Mouse (Mus musculus) limb, embryonic 12.5 days (tissue): ENCODE results near the gene Btbd8. TPM values are rescaled to one million over a fixed set of nuclear protein-coding genes. Genes with fewer than 3 reads are reported as not detected.

Experiments
- ATAC-seq: fragments of 200-750 bp; cut with Nextera tagmentation; 2 replicates; pipeline ENCODE4 v1.8.0; 2017; ENCODE audit warnings: low read depth, moderate TSS enrichment; ENCODE audit not compliant: insufficient number of reproducible peaks, insufficient read depth, low FRiP score, low TSS enrichment
- H3K27ac ChIP-seq: fragments of 300-500 bp; sonication (generic); 2 replicates; pipeline ENCODE4 v1.5.1; 2016; ENCODE audit warnings: mild to moderate bottlenecking, moderate library complexity
- H3K27me3 ChIP-seq: fragments of 300-500 bp; sonication (generic); 2 replicates; pipeline ENCODE4 v1.6.1; 2016; ENCODE audit warnings: mild to moderate bottlenecking, moderate library complexity
- H3K36me3 ChIP-seq: fragments of 300-500 bp; sonication (generic); 2 replicates; pipeline ENCODE4 v1.6.1; 2016; ENCODE audit warnings: mild to moderate bottlenecking, moderate library complexity
- H3K4me1 ChIP-seq: fragments of 300-500 bp; sonication (generic); replicated peaks from 2 replicates; pipeline ENCODE4 v1.6.1; 2016
- H3K4me2 ChIP-seq: fragments of 300-500 bp; sonication (generic); 2 replicates; pipeline ENCODE4 v1.6.1; 2016; ENCODE audit warnings: mild to moderate bottlenecking, moderate library complexity
- H3K4me3 ChIP-seq: fragments of 300-500 bp; sonication (generic); replicated peaks from 2 replicates; pipeline ENCODE4 v1.5.1; 2016; ENCODE audit warnings: mild to moderate bottlenecking
- H3K9ac ChIP-seq: fragments of 300-500 bp; sonication (generic); replicated peaks from 2 replicates; pipeline ENCODE4 v1.6.1; 2016; ENCODE audit warnings: mild to moderate bottlenecking, moderate library complexity
- H3K9me3 ChIP-seq: fragments of 300-500 bp; sonication (generic); 2 replicates; pipeline ENCODE4 v1.6.1; 2016; ENCODE audit warnings: mild to moderate bottlenecking, moderate library complexity
- WGBS: fragments of 180-500 bp; shearing (Covaris S2); methylation state at CpG from one replicate; pipeline ENCODE4 v1.1.7; 2016; 5-methylcytosine and 5-hydroxymethylcytosine counted together
- polyA plus RNA-seq: library from polyadenylated mRNA; unstranded; fragments of >200 nt; fragmentation: Nextera tagmentation; extraction: Ambion mirVana; gene quantifications from 2 replicates; pipeline ENCODE4 v1.2.1, GENCODE M21; 2016

Btbd8 gene
- polyA plus RNA-seq, 1 experiment from 2014 or later, result 6.7 TPM

DNA sequence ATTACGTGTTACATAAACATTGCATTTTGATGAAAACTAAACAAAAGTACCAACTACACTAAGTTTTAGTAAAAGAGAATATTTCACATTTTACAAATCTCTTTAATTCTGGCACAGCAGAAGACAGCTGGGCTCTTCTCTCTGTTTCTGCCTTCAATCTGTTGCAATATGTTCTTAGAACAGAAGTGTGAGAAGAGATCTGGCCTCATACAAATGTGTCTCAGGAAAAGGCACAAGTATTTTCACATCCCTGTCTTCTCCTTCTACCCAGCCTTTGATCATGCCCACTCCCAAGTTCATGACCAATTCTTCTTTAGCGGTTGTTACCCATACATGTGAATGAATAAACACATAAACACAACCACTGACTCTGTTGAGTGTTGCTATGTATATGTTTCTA, 22.7 kb upstream of the Btbd8 start:
- no peak for ATAC-seq
- Histone ChIP-seq H3K36me3 (no peaks in the 10 kb centered on the region), H3K9me3 (no peaks in the 10 kb centered on the region), H3K4me1 (peaks cover 10% of the 10 kb centered on the region), H3K27me3 (no peaks in the 10 kb centered on the region), H3K27ac (no peak overlapping the region), H3K4me3 (no peak overlapping the region), H3K9ac (no peak overlapping the region), H3K4me2 (no peak overlapping the region)
- 90% methylated on average over 2 of the region's 2 CpGs for WGBS

DNA sequence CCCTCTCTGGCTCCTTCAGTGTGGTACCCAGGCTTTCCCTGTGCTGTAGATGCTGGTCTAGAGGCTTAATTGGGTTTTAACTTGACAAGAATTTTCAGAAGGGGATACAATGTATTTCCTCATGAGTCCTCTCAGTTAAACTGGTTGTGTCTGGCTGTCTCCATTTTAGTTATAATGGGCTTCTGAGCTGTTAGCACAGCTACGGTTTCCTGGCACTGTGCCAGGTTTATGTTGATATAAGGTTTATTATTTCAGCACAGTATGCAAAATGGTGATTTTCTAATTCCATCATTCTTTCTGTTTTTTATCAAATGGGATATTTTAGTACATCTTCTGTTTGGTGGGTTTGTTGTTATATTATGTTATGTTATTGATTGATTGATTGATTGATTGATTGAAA, 16.1 kb upstream of the Btbd8 start:
- peaks cover 4% of the 10 kb centered on the region; the same call in 1 of the 2 replicates for H3K27me3 ChIP-seq
- no peak overlapping the region for H3K27ac ChIP-seq
- H3K4me3 ChIP-seq, result no peak overlapping the region
- H3K9me3 ChIP-seq, result no peaks in the 10 kb centered on the region
- no peak overlapping the region for H3K4me2 ChIP-seq
- no peaks in the 10 kb centered on the region for H3K36me3 ChIP-seq
- 62% methylated on average over 1 of the region's 1 CpGs for WGBS
- no peak for ATAC-seq
- H3K9ac ChIP-seq, result no peak overlapping the region
- H3K4me1 ChIP-seq, result no peaks in the 10 kb centered on the region

DNA sequence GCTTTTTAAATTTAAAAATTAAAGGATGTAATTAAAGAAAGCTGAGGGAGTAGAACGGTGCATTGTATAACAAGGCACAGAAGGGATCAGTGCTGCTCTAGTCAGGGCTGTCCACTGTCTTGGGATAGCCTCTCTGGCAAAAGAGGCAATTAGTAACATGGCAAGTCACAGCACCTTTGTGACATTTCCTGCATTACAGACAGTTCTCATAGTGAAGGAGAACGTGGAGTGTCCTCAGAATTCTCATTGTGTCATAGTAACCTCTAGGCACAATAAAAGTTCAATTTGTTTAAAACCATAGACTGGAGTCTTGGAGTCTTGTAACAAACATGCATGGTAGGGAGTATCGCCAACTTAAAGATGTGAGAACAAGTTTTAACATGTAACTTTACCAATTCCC, 6.5 kb upstream of the Btbd8 start, which contains the start of gene Lpcat2b:
Gene Lpcat2b (plus strand): TSS at position 301 of the 400 bp plus-strand sequence.
- no peak within 1 kb of the TSS for H3K27ac ChIP-seq
- no peak within 1 kb of the TSS for H3K4me3 ChIP-seq
- H3K4me2 ChIP-seq, result no peak within 1 kb of the TSS
- 70% methylated on average over 3 of the region's 3 CpGs for WGBS
- no peaks in the 10 kb centered on the region for H3K4me1 ChIP-seq
- H3K27me3 ChIP-seq, result peaks cover 2% of the 10 kb centered on the region; the same call in 1 of the 2 replicates
- H3K9me3 ChIP-seq, result no peaks in the 10 kb centered on the region
- no peak for ATAC-seq
- H3K36me3 ChIP-seq, result no peaks in the 10 kb centered on the region
- H3K9ac ChIP-seq, result no peak within 1 kb of the TSS

DNA sequence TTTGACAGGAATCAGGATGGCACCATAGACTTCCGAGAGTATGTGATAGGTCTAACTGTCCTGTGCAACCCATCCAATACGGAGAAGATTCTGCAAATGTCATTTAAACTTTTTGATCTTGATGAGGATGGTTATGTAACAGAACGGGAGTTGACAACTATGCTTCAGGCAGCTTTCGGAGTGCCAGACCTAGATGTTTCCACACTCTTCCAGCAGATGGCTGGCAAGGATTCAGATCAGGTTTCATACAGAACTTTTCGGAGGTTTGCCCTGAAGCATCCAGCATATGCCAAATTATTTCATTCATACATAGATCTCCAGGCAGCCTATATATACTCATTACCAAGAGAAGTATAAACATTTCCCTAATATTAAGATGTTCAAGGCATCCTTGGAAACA, 3.8 kb upstream of the Btbd8 start:
- Histone ChIP-seq H3K27me3 (no peaks in the 10 kb centered on the region; the same call in 1 of the 2 replicates), H3K4me2 (no peak overlapping the region), H3K9me3 (no peaks in the 10 kb centered on the region), H3K36me3 (no peaks in the 10 kb centered on the region), H3K9ac (no peak overlapping the region), H3K4me3 (no peak overlapping the region), H3K4me1 (peaks cover 4% of the 10 kb centered on the region; the same call in 1 of the 2 replicates), H3K27ac (no peak overlapping the region)
- 80% methylated on average over 5 of the region's 5 CpGs for WGBS
- ATAC-seq, result no peak

DNA sequence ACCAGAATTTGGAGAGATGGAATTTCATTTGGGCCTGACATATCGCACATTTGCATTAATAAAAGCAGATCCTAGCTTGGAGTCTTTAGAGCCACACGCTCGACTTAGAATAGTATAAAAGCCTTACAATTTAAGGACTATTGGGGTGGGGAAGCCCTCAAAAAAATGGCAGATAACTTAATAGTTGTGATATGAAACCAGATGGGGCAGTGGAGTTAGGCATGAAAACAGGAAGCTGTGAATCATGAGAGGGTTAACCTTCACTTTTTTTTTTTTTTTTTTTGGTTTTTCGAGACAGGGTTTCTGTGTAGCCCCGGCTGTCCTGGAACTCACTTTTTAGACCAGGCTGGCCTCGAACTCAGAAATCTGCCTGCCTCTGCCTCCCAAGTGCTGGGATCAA, 1.6 kb upstream of the Btbd8 start:
- no peak overlapping the region for H3K4me2 ChIP-seq
- no peak overlapping the region for H3K4me3 ChIP-seq
- H3K4me1 ChIP-seq, result peaks cover 4% of the 10 kb centered on the region; the same call in 1 of the 2 replicates
- no peak for ATAC-seq
- no peaks in the 10 kb centered on the region for H3K27me3 ChIP-seq
- no peak overlapping the region for H3K27ac ChIP-seq
- H3K36me3 ChIP-seq, result no peaks in the 10 kb centered on the region
- 89% methylated on average over 6 of the region's 6 CpGs for WGBS
- no peak overlapping the region for H3K9ac ChIP-seq
- H3K9me3 ChIP-seq, result no peaks in the 10 kb centered on the region

DNA sequence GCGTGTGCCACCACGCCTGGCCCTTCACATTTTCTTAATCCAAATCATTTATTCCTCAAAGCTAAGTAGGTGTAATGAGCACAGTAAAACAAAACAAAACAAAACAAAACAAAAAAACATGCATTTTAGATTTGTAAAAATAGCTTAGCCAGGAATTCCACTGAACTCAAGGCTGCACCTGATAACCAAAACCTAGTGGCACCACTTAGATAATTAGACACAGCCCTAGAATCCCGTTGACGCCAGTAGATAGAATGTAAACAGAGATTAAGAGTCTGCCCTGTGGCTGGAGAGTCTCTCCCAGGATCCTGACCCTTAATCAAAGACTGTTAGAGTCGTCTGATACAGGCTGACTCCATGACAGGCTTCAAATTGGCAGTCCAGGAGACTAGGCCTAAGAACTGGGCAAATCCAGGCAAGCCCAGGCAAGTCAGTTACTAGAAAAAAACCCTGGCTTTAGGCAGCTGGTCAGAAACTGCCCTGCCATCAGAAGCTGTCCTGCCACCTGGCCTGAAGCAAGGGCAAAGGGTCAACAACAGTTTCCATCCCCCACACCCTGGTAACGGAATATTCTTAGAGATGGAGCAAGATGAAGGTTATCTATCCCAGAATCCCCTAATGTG, 1.1 kb upstream of the Btbd8 start:
- no peak overlapping the region for H3K4me2 ChIP-seq
- ATAC-seq, result no peak
- H3K27ac ChIP-seq, result no peak overlapping the region
- WGBS, result 65% methylated on average over 6 of the region's 6 CpGs
- H3K9ac ChIP-seq, result no peak overlapping the region
- no peak overlapping the region for H3K4me3 ChIP-seq
- H3K9me3 ChIP-seq, result no peaks in the 10 kb centered on the region
- H3K4me1 ChIP-seq, result peaks cover 4% of the 10 kb centered on the region; the same call in 1 of the 2 replicates
- H3K36me3 ChIP-seq, result no peaks in the 10 kb centered on the region
- H3K27me3 ChIP-seq, result no peaks in the 10 kb centered on the region

DNA sequence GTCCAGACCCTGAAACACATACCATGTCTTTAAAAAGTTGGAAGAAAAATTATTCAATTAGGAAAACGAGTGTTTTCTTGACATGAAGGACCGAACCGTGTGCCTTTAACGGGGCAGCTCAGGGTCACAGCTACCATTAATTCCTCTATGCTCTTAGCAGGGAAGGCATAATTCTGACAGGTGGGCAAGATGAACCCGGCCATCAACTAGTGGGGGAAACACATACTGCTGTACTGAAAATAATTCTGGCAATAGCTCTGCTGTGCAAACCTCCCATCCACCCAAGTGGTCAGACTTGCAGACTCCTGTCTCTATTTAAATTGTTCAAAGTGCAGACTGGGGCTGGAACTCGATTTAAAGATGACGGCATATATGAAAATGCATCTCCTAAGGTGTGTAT, 556 bp downstream of the Btbd8 start:
- WGBS, result 22% methylated on average over 7 of the region's 7 CpGs
- peaks cover 15% of the 10 kb centered on the region for H3K4me1 ChIP-seq
- 0 out of 2 replicates have a peak, but pooled peaks have one; percentile 4 for ATAC-seq
- H3K36me3 ChIP-seq, result no peaks in the 10 kb centered on the region
- peak overlapping the region; percentile 88 for H3K9ac ChIP-seq
- H3K4me2 ChIP-seq, result peak overlapping the region; percentile 68
- peak overlapping the region; percentile 82 for H3K4me3 ChIP-seq
- H3K9me3 ChIP-seq, result no peaks in the 10 kb centered on the region
- peak overlapping the region; percentile 92 for H3K27ac ChIP-seq
- no peaks in the 10 kb centered on the region for H3K27me3 ChIP-seq

DNA sequence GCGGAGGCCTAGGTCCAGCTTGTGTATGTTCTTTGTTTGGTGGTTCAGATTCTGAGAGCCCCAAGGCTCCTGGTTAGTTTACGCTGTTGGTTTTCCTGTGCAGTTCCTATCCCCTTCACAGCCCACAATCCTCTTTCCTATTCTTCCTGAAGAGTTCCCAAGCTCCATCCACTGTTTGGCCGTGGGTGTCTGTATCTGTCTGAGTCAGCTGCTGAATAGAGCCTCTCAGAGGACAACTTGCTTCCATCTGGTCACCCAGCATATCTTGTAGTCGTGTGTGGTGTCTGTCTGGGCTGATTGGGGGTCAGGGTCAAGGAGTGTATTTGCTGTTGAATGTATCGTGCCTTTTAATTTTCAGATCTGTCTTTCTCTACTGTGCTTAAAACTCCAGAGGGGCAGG, 4.1 kb downstream of the Btbd8 start:
- no peak overlapping the region for H3K4me3 ChIP-seq
- H3K27ac ChIP-seq, result no peak overlapping the region
- H3K27me3 ChIP-seq, result no peaks in the 10 kb centered on the region
- peaks cover 16% of the 10 kb centered on the region for H3K4me1 ChIP-seq
- ATAC-seq, result no peak
- no peak overlapping the region for H3K9ac ChIP-seq
- H3K36me3 ChIP-seq, result peaks cover 6% of the 10 kb centered on the region; the same call in 1 of the 2 replicates
- WGBS, result 85% methylated on average over 5 of the region's 5 CpGs
- no peak overlapping the region for H3K4me2 ChIP-seq
- H3K9me3 ChIP-seq, result no peaks in the 10 kb centered on the region

DNA sequence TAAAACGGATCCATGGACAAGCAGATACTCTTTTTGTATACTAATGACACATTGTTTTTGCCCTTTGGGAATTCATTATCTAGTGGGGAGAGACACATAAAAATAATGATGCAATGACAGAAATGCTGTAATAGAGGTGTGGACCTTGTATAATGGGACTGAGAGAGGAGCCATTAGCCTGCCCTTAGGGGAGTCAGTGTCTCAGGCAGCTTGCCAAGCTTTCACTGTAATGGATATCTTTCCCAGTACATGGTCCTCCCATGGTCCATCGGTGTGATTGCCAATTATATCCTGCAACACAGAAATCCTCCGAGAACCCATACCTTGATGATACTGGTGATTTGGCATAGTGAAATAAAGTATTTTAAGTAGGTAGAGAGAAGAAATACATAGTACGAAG, 6.5 kb downstream of the Btbd8 start:
- no peak for ATAC-seq
- Histone ChIP-seq H3K27me3 (no peaks in the 10 kb centered on the region), H3K4me1 (peaks cover 12% of the 10 kb centered on the region), H3K4me2 (no peak overlapping the region), H3K9me3 (no peaks in the 10 kb centered on the region), H3K36me3 (peaks cover 6% of the 10 kb centered on the region; the same call in 1 of the 2 replicates), H3K27ac (no peak overlapping the region), H3K9ac (no peak overlapping the region), H3K4me3 (no peak overlapping the region)
- 92% methylated on average over 4 of the region's 4 CpGs for WGBS

DNA sequence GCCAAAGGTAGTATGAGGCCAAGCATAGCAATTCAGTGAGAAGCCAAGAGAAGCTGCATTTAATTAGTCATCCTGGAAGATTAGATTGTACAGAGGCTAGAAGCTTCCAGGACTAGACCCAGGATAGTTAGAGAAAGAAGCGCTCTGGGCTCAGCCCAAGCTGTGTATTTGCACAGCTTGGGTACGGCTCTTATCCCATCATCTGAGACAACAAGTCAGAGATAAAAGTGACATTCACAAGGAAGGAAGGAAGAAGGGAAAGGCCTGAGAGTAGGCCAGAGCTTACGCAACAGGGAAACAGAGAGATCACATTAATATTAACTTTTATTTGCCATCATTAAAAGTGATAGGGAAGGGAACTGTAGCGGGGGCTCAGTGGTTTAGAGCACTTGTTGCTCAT, 10.2 kb downstream of the Btbd8 start:
- no peak for ATAC-seq
- no peaks in the 10 kb centered on the region for H3K9me3 ChIP-seq
- H3K4me2 ChIP-seq, result no peak overlapping the region
- H3K4me1 ChIP-seq, result peaks cover 4% of the 10 kb centered on the region
- no peaks in the 10 kb centered on the region for H3K27me3 ChIP-seq
- H3K36me3 ChIP-seq, result peaks cover 6% of the 10 kb centered on the region; the same call in 1 of the 2 replicates
- WGBS, result 90% methylated on average over 4 of the region's 4 CpGs
- no peak overlapping the region for H3K4me3 ChIP-seq
- no peak overlapping the region for H3K27ac ChIP-seq
- H3K9ac ChIP-seq, result no peak overlapping the region

DNA sequence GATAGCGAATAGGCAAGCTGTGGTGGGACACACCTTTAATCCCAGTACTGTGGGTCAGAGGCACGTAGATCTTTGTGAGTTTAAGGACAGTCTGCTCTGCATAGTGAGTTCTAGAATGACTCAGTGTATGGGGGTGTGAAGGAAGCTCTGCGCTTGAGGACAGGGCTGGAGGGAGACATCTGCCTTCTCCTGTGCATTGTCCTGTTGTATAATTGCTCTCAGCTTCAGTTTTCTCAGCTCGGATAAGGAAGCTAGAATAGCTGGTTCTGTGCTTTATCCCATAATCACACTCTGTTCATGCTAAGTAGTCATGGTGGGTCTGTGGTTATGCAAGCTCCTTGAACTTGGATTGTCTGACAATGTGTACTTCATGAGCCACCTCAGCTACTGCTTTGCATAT, 11.0 kb downstream of the Btbd8 start:
- no peaks in the 10 kb centered on the region for H3K9me3 ChIP-seq
- no peak overlapping the region for H3K9ac ChIP-seq
- WGBS, result 85% methylated on average over 4 of the region's 4 CpGs
- ATAC-seq, result no peak
- no peaks in the 10 kb centered on the region for H3K4me1 ChIP-seq
- no peak overlapping the region for H3K27ac ChIP-seq
- no peaks in the 10 kb centered on the region for H3K27me3 ChIP-seq
- H3K36me3 ChIP-seq, result peaks cover 6% of the 10 kb centered on the region; the same call in 1 of the 2 replicates
- no peak overlapping the region for H3K4me2 ChIP-seq
- no peak overlapping the region for H3K4me3 ChIP-seq

DNA sequence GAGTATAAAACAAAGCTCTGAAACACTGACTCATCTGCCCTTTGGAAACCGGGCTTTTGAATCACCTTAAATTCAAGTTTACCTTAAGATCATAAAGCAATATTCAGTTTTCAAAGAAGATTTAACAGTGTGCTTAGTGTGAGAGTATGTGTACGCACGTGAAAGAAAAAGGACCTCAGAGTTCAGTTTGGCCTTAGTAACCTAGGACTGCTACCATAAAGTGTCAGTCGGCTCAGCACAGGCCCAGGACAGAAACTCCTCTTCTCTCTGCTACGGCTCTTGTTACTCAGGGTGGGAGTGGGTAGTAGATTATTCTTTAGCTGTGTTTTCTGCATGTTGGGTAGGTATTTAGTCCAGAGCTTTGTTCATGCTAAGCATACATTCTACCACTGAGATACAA, 11.8 kb downstream of the Btbd8 start:
- Histone ChIP-seq H3K27ac (no peak overlapping the region), H3K27me3 (no peaks in the 10 kb centered on the region), H3K4me2 (no peak overlapping the region), H3K4me1 (no peaks in the 10 kb centered on the region), H3K4me3 (no peak overlapping the region), H3K9me3 (no peaks in the 10 kb centered on the region), H3K36me3 (peaks cover 8% of the 10 kb centered on the region; the same call in 1 of the 2 replicates), H3K9ac (no peak overlapping the region)
- no peak for ATAC-seq
- WGBS, result 86% methylated on average over 5 of the region's 5 CpGs
